Mouse (Mus musculus): Measurements from ENCODE around the gene Nedd9.

- TF ChIP-seq CTCF (IDR thresholded peaks at IDR 0.05; ENCODE audit: low read depth): no peak
- TF ChIP-seq EP300 (IDR thresholded peaks at IDR 0.05; ENCODE audit: low read depth): no peak
Measured at GRCm38 (mm10) chr13:41423463-41424074, 63.6 kb downstream of the Nedd9 start.

All from heart, postnatal 0 days (tissue).